Mouse (Mus musculus) kidney, embryonic 16.5 days (tissue): ENCODE data around the gene Ctdsp1. TPM values are rescaled to one million over a fixed set of nuclear protein-coding genes. Genes with fewer than 3 reads are reported as not detected.

Experiments
- ATAC-seq: fragments of 200-750 bp; cut with Nextera tagmentation; 2 replicates; pipeline ENCODE4 v1.8.0; 2017; ENCODE audit warnings: moderate TSS enrichment; ENCODE audit not compliant: low FRiP score, low TSS enrichment
- H3K27ac ChIP-seq: fragments of 300-500 bp; sonication (generic); 2 replicates; pipeline ENCODE4 v1.5.1; 2014; ENCODE audit warnings: low read length
- H3K27me3 ChIP-seq: fragments of 300-500 bp; sonication (generic); 2 replicates; pipeline ENCODE4 v1.6.1; 2014; ENCODE audit warnings: low read length, control low read depth, mixed read lengths; ENCODE audit not compliant: insufficient read depth
- H3K36me3 ChIP-seq: fragments of 300-500 bp; sonication (generic); 2 replicates; pipeline ENCODE4 v1.6.1; 2014; ENCODE audit warnings: low read length, control low read depth, mixed read lengths; ENCODE audit not compliant: insufficient read depth
- H3K4me1 ChIP-seq: fragments of 300-500 bp; sonication (generic); 2 replicates; pipeline ENCODE4 v1.6.1; 2014; ENCODE audit warnings: low read length, control low read depth, mixed read lengths; ENCODE audit not compliant: insufficient read depth
- H3K4me2 ChIP-seq: fragments of 300-500 bp; sonication (generic); replicated peaks from 2 replicates; pipeline ENCODE4 v1.6.1; 2014; ENCODE audit warnings: low read depth, low read length
- H3K4me3 ChIP-seq: fragments of 300-500 bp; sonication (generic); 2 replicates; pipeline ENCODE4 v1.5.1; 2014; ENCODE audit warnings: mild to moderate bottlenecking, low read length
- H3K9ac ChIP-seq: fragments of 300-500 bp; sonication (generic); replicated peaks from 2 replicates; pipeline ENCODE4 v1.6.1; 2014; ENCODE audit warnings: low read length
- H3K9me3 ChIP-seq: fragments of 300-500 bp; sonication (generic); 2 replicates; pipeline ENCODE4 v1.6.1; 2016; ENCODE audit warnings: low read length, control low read depth
- WGBS: fragments of 180-500 bp; shearing (Covaris S2); extraction: QIAGEN DNeasy Blood & Tissue Kit; methylation state at CpG from one replicate; pipeline ENCODE4 v1.1.7; 2014; 5-methylcytosine and 5-hydroxymethylcytosine counted together
- polyA plus RNA-seq: library from polyadenylated mRNA; unstranded; fragments of >200 nt; fragmentation: Nextera tagmentation; extraction: Ambion mirVana; gene quantifications from 2 replicates; pipeline ENCODE4 v1.2.1, GENCODE M21; 2015

The Ctdsp1 gene
- polyA plus RNA-seq = 91.1 and 94.0 TPM in 2 replicates

DNA sequence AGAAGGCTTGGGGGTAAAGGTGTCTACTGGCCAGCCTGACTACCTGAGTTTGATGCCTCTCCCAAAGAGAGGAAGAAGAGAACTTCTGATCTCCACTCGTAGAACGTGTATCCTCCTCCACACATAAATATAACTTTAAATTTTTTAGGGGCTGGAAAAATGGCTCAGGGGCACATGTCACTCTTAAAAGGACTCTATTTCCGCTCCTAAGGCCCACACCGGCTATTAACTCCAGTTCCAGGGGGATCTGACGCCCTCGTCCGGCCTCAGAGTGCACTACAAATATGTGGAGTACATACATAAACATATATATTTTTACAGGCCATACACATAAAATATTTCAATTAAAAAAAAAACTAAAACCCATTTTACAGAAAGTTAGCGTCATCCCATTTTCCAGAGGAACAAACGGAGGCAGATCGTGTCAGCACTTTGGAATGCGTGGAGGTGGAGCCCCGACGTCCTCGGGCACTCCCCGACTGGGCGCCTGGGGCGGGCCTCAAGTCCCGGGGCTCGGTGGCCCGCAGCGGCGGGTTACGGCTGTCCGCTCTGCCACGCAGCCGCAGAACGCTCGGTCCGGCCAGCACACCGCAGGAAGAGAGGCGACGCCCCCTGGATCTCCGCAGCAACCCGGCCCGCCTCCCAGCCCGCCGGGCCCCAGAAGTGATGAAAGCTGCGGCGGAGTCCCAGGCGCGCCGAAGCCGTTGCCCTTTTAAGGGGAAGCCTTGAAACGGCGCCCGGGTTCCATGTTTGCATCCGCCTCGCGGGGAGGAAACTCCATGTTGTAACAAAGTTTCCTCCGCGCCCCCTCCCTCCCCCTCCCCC is at the start of gene Ctdsp1:
Gene Ctdsp1 (plus strand): TSS at position 586 of the 825 bp plus-strand sequence.
- Histone ChIP-seq H3K36me3 (peaks cover 22% of the 10 kb centered on the region), H3K9ac (peak within 1 kb of the TSS; percentile 100), H3K9me3 (no peaks in the 10 kb centered on the region), H3K4me3 (peak within 1 kb of the TSS; percentile 93), H3K27ac (peak within 1 kb of the TSS; percentile 99), H3K4me1 (peaks cover 49% of the 10 kb centered on the region), H3K4me2 (peak within 1 kb of the TSS; percentile 98), H3K27me3 (no peaks in the 10 kb centered on the region)
- 3% methylated on average over 43 of the region's 51 CpGs for WGBS
- ATAC-seq = peak; percentile 72

DNA sequence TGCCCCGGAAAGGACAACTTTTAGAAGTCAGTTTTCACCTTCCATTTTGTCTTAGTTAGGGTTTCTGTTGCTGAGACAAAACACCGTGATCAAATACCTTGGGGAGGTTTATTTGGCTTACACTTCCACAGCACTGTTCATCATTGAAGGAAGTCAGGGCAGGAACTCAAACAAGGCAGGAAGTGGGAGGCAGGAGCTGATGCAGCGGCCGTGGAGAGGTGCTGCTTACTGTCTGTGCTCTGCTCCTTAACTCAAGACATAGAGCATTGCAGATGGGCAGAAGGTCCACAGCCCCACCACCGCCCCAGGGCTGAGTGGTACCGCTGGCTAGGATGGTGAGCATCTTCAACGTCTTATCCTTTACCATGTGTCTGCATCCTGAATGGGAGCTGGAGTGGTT is 49.4 kb upstream of the Ctdsp1 start:
- 75% methylated on average over 7 of the region's 7 CpGs for WGBS
- H3K4me3 ChIP-seq = no peak overlapping the region
- H3K9ac ChIP-seq = no peak overlapping the region
- H3K4me1 ChIP-seq = peaks cover 21% of the 10 kb centered on the region
- ATAC-seq = no peak
- no peaks in the 10 kb centered on the region for H3K9me3 ChIP-seq
- no peak overlapping the region for H3K4me2 ChIP-seq
- H3K36me3 ChIP-seq = no peaks in the 10 kb centered on the region
- no peak overlapping the region for H3K27ac ChIP-seq
- H3K27me3 ChIP-seq = no peaks in the 10 kb centered on the region

DNA sequence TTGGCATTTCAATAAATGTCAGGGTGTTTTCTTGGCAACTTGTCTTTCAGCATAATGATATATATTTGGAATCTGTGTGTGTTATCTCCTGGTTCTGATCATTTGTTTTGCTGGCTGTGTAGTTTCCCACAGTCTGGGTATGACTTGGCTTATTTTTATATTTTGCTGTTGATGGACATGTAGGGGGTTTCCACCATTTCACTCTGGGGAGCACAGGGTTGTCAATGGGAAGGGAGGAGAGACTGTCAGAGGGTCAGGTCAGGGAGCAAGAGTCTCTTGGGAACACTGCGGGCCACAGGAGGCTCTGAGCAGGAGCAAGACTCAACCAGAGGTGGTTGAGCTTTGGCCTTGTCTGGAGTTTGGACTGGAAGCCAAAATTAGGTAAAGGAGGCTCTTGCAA is 49.0 kb upstream of the Ctdsp1 start:
- H3K4me1 ChIP-seq = peaks cover 21% of the 10 kb centered on the region
- H3K4me2 ChIP-seq = no peak overlapping the region
- H3K4me3 ChIP-seq = no peak overlapping the region
- no peak for ATAC-seq
- H3K9me3 ChIP-seq = no peaks in the 10 kb centered on the region
- no peak overlapping the region for H3K9ac ChIP-seq
- H3K27me3 ChIP-seq = no peaks in the 10 kb centered on the region
- 82% methylated on average over 1 of the region's 1 CpGs for WGBS
- peak overlapping the region; percentile 87 for H3K27ac ChIP-seq
- H3K36me3 ChIP-seq = no peaks in the 10 kb centered on the region

DNA sequence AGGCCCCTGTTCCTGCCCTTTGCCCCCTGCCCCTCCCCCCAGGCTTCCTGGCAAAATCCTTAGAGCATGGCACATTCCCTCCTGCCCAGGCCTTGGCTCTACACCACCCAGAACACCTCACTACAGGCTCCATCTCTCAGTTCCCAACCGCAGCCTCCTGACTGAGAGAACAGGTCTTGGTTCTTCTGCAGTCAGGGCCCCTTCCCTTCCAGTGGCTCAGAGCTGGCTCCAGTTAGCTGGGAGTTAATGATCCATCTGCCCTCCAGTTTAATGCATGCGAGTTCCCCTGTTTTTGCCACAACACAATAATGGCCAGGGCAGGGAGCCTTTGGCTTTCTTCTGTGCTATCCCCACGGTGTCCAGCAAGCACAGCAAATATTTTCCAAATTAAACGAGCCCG is 48.1 kb upstream of the Ctdsp1 start:
- Histone ChIP-seq H3K4me3 (no peak overlapping the region), H3K27ac (peak overlapping the region; percentile 87), H3K27me3 (no peaks in the 10 kb centered on the region), H3K36me3 (no peaks in the 10 kb centered on the region), H3K4me1 (peaks cover 21% of the 10 kb centered on the region), H3K9me3 (no peaks in the 10 kb centered on the region), H3K4me2 (no peak overlapping the region), H3K9ac (no peak overlapping the region)
- 45% methylated on average over 5 of the region's 5 CpGs for WGBS
- ATAC-seq = peak; percentile 84

- H3K4me3 ChIP-seq = no peak overlapping the region
- no peak for ATAC-seq
- H3K9ac ChIP-seq = no peak overlapping the region
- H3K27ac ChIP-seq = peak overlapping the region; percentile 87; the same call in 1 of the 2 replicates
- H3K9me3 ChIP-seq = no peaks in the 10 kb centered on the region
- peaks cover 21% of the 10 kb centered on the region for H3K4me1 ChIP-seq
- WGBS = 74% methylated on average over 11 of the region's 11 CpGs
- H3K27me3 ChIP-seq = no peaks in the 10 kb centered on the region
- H3K4me2 ChIP-seq = no peak overlapping the region
- peaks cover 1% of the 10 kb centered on the region; the same call in 1 of the 2 replicates for H3K36me3 ChIP-seq
Observed at GRCm38 (mm10) chr1:74344163-74344916, 47.0 kb upstream of the Ctdsp1 start.

- Histone ChIP-seq H3K4me3 (no peak overlapping the region), H3K4me2 (no peak overlapping the region), H3K4me1 (no peaks in the 10 kb centered on the region), H3K27ac (no peak overlapping the region), H3K27me3 (no peaks in the 10 kb centered on the region), H3K9me3 (no peaks in the 10 kb centered on the region), H3K9ac (no peak overlapping the region), H3K36me3 (peaks cover 13% of the 10 kb centered on the region; the same call in 1 of the 2 replicates)
- WGBS = 94% methylated on average over 13 of the region's 13 CpGs
- no peak for ATAC-seq
Observed at GRCm38 (mm10) chr1:74351185-74351769, 40.0 kb upstream of the Ctdsp1 start.

DNA sequence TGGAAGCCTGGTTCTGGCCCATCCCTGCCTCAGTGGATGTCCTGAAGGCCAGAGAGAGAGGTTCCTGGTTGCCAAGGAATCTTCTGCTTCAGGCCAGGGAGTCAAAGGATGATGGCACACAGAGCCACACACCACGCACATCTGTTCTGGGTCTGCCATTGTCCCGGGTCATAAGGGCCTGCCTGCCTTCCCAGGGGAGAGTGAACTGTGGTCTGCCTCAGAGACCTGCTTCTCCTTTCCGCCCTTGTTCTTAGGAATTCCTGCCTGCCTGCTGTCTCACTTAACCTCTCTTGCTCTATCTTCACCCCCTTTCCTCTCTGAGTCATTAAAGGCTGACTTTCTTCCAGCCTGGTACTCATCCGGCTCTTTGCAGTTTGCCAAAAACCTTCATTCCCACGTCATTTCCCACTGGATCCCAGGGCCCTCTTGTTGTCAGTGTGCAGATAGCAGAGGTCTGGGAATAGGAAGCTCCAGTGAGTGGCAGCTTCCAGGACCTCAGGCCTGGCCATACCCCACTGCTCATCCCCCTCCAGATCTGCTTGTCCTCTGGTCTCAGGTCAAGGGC is 38.7 kb upstream of the Ctdsp1 start:
- WGBS = 74% methylated on average over 5 of the region's 5 CpGs
- Histone ChIP-seq H3K4me1 (no peaks in the 10 kb centered on the region), H3K27me3 (no peaks in the 10 kb centered on the region), H3K9ac (no peak overlapping the region), H3K36me3 (peaks cover 13% of the 10 kb centered on the region; the same call in 1 of the 2 replicates), H3K27ac (no peak overlapping the region), H3K4me2 (no peak overlapping the region), H3K9me3 (no peaks in the 10 kb centered on the region), H3K4me3 (no peak overlapping the region)
- ATAC-seq = no peak

GRCm38 (mm10) chr1:74353453-74354229 is 37.7 kb upstream of the Ctdsp1 start:
- Histone ChIP-seq H3K4me2 (no peak overlapping the region), H3K4me1 (no peaks in the 10 kb centered on the region), H3K9ac (no peak overlapping the region), H3K4me3 (no peak overlapping the region), H3K36me3 (peaks cover 13% of the 10 kb centered on the region; the same call in 1 of the 2 replicates), H3K9me3 (no peaks in the 10 kb centered on the region), H3K27ac (no peak overlapping the region), H3K27me3 (no peaks in the 10 kb centered on the region)
- 90% methylated on average over 9 of the region's 9 CpGs for WGBS
- ATAC-seq = no peak

GRCm38 (mm10) chr1:74357531-74357930 is 33.8 kb upstream of the Ctdsp1 start:
- peaks cover 2% of the 10 kb centered on the region; the same call in 1 of the 2 replicates for H3K4me1 ChIP-seq
- H3K4me3 ChIP-seq = no peak overlapping the region
- H3K4me2 ChIP-seq = no peak overlapping the region
- H3K9me3 ChIP-seq = no peaks in the 10 kb centered on the region
- ATAC-seq = no peak
- no peak overlapping the region for H3K9ac ChIP-seq
- no peaks in the 10 kb centered on the region for H3K27me3 ChIP-seq
- H3K27ac ChIP-seq = no peak overlapping the region
- H3K36me3 ChIP-seq = 0 out of 2 replicates have a peak, but pooled peaks cover under 1% of the 10 kb centered on the region
